Mouse (Mus musculus) ovary, adult 18-20 months (tissue): Measurements from ENCODE around the gene Kcnj4.
"Not testable (repeated sequence)": the region's sequence is repeated elsewhere in the genome, so short reads cannot be mapped to it uniquely, and the experiment has no call there.

Experiments
- DNase-seq: peaks from one replicate; pipeline ENCODE4 v3.0.0; 2022; ENCODE audit warnings: low spot score, mixed read lengths

Kcnj4 gene

GRCm38 (mm10) chr15:79511553-79512320 is 6.7 kb upstream of the Kcnj4 start:
- DNase-seq = peak; percentile 66

GRCm38 (mm10) chr15:79510425-79510824 is 5.4 kb upstream of the Kcnj4 start:
- DNase-seq = no peak

GRCm38 (mm10) chr15:79509998-79510397 is 5.0 kb upstream of the Kcnj4 start:
- no peak for DNase-seq

GRCm38 (mm10) chr15:79507055-79507828 is 2.2 kb upstream of the Kcnj4 start:
- no peak for DNase-seq

- DNase-seq = no peak
Measured at GRCm38 (mm10) chr15:79506460-79506859, 1.4 kb upstream of the Kcnj4 start.

- no peak for DNase-seq
Measured at GRCm38 (mm10) chr15:79505616-79506283, 709 bp upstream of the Kcnj4 start.

- no peak for DNase-seq
Measured at GRCm38 (mm10) chr15:79503438-79503837, 1.6 kb downstream of the Kcnj4 start.

- DNase-seq = no peak
Measured at GRCm38 (mm10) chr15:79502891-79503341, 2.1 kb downstream of the Kcnj4 start.

- DNase-seq = no peak
Measured at GRCm38 (mm10) chr15:79500110-79500509, 4.9 kb downstream of the Kcnj4 start.

GRCm38 (mm10) chr15:79493527-79493926 is 11.5 kb downstream of the Kcnj4 start:
- no peak for DNase-seq

- no peak for DNase-seq
Measured at GRCm38 (mm10) chr15:79489463-79489862, 15.6 kb downstream of the Kcnj4 start.

- DNase-seq = no peak
Measured at GRCm38 (mm10) chr15:79481181-79481688, 23.8 kb downstream of the Kcnj4 start.

- DNase-seq = no peak
Measured at GRCm38 (mm10) chr15:79477227-79477626, 27.8 kb downstream of the Kcnj4 start.

- DNase-seq = no peak
Measured at GRCm38 (mm10) chr15:79473638-79474355, 31.2 kb downstream of the Kcnj4 start.

GRCm38 (mm10) chr15:79473042-79473441 is 32.0 kb downstream of the Kcnj4 start:
- DNase-seq = no peak

- no peak for DNase-seq
Measured at GRCm38 (mm10) chr15:79471095-79471494, 33.9 kb downstream of the Kcnj4 start.

GRCm38 (mm10) chr15:79470583-79470982 is 34.5 kb downstream of the Kcnj4 start:
- DNase-seq = no peak

- no peak for DNase-seq
Measured at GRCm38 (mm10) chr15:79469577-79469976, 35.5 kb downstream of the Kcnj4 start.

GRCm38 (mm10) chr15:79466601-79467286 is 38.3 kb downstream of the Kcnj4 start:
- DNase-seq = peak; percentile 48

GRCm38 (mm10) chr15:79456546-79456945 is 48.5 kb downstream of the Kcnj4 start:
- no peak for DNase-seq

- not testable (repeated sequence) for DNase-seq
Measured at GRCm38 (mm10) chr15:79456104-79456503, 48.9 kb downstream of the Kcnj4 start.
